Mouse (Mus musculus) CH12.LX (cell line): Measurements from ENCODE around the gene Adam30. TPM values are rescaled to one million over a fixed set of nuclear protein-coding genes. Genes with fewer than 3 reads are reported as not detected.

Experiments used
- DNase-seq: peaks from one replicate; pipeline ENCODE4 v3.0.0-alpha.2; 2013; ENCODE audit errors: extremely low read depth
- H3K27ac ChIP-seq: 2 replicates; pipeline ENCODE4 v1.5.1; 2012; ENCODE audit warnings: low read depth, mild to moderate bottlenecking, control low read depth, moderate library complexity; ENCODE audit not compliant: insufficient read depth
- H3K27me3 ChIP-seq: replicated peaks from 2 replicates; pipeline ENCODE3; 2012; ENCODE audit warnings: inconsistent platforms
- H3K36me3 ChIP-seq, 2 experiments: replicated peaks in 1 of 2; 2 replicates each; pipeline versions ENCODE3 to v1.6.1; 2012; ENCODE audit warnings: inconsistent platforms in 1 of 2, low read length in 1 of 2, mild to moderate bottlenecking in 1 of 2, mixed read lengths in 1 of 2, moderate library complexity in 1 of 2; ENCODE audit not compliant: control insufficient read depth in 1 of 2, insufficient read depth in 1 of 2
- H3K4me1 ChIP-seq, 2 experiments: 2 replicates each; pipeline ENCODE4 v1.6.1; 2012; ENCODE audit warnings: inconsistent platforms in 1 of 2, moderate library complexity in 1 of 2; ENCODE audit not compliant: insufficient read depth in 2 of 2, control insufficient read depth in 1 of 2
- H3K4me2 ChIP-seq: 2 replicates; pipeline ENCODE4 v1.6.1; 2012; ENCODE audit warnings: low read depth, mild to moderate bottlenecking, control low read depth; ENCODE audit not compliant: poor library complexity, insufficient read depth, severe bottlenecking
- H3K4me3 ChIP-seq, 3 experiments: fragments of 150-350 bp in 1 of 3; sonication (generic) in 1 of 3; replicated peaks in 1 of 3; 2 replicates each; pipeline versions ENCODE3 to v1.5.1; 2011 to 2012; ENCODE audit warnings: low read depth in 2 of 3, low read length in 2 of 3, mild to moderate bottlenecking in 2 of 3, moderate library complexity in 2 of 3, control low read depth in 1 of 3, improper control_type of control experiment in 1 of 3, inconsistent platforms in 1 of 3, mixed read lengths in 1 of 3; ENCODE audit not compliant: poor library complexity in 1 of 3
- H3K79me2 ChIP-seq: replicated peaks from 2 replicates; pipeline ENCODE4 v1.6.1; 2012; ENCODE audit warnings: mild to moderate bottlenecking, moderate library complexity; ENCODE audit not compliant: control insufficient read depth, poor library complexity, insufficient read depth, severe bottlenecking; ENCODE audit errors: extremely low read depth
- H3K9ac ChIP-seq: 2 replicates; pipeline ENCODE4 v1.6.1; 2012; ENCODE audit warnings: low read depth, mild to moderate bottlenecking, control low read depth, moderate library complexity; ENCODE audit not compliant: insufficient read depth
- H3K9me3 ChIP-seq: replicated peaks from 2 replicates; pipeline ENCODE3; 2012; ENCODE audit warnings: low read length, inconsistent platforms, mixed read lengths
- BHLHE40 ChIP-seq: IDR thresholded peaks from 2 replicates; pipeline ENCODE4 v1.6.1; 2011; ENCODE audit warnings: mild to moderate bottlenecking, low read depth, low read length, improper control_type of control experiment
- CHD2 ChIP-seq: IDR thresholded peaks from 2 replicates; pipeline ENCODE4 v1.6.1; 2011; ENCODE audit warnings: low read length, improper control_type of control experiment
- CTCF ChIP-seq, 2 experiments: IDR thresholded peaks in 1 of 2; conservative IDR thresholded peaks in 1 of 2; 2 replicates each; pipeline ENCODE4 v1.5.1; 2011 to 2012; ENCODE audit warnings: low read depth in 2 of 2, low read length in 2 of 2, improper control_type of control experiment in 1 of 2, inconsistent platforms in 1 of 2, mild to moderate bottlenecking in 1 of 2, moderate library complexity in 1 of 2
- E2F4 ChIP-seq: IDR thresholded peaks from 2 replicates; pipeline ENCODE4 v1.6.1; 2011; ENCODE audit warnings: low read depth, low read length, improper control_type of control experiment; ENCODE audit not compliant: insufficient replicate concordance
- EP300 ChIP-seq: IDR thresholded peaks from 2 replicates; pipeline ENCODE4 v1.6.1; 2011; ENCODE audit warnings: low read length, improper control_type of control experiment
- ETS1 ChIP-seq: conservative IDR thresholded peaks from 2 replicates; pipeline ENCODE4 v1.6.1; 2012; ENCODE audit warnings: low read depth, mild to moderate bottlenecking, inconsistent platforms, low read length, improper control_type of control experiment, moderate library complexity
- IRF4 ChIP-seq: IDR thresholded peaks from 2 replicates; pipeline ENCODE4 v1.6.1; 2014; ENCODE audit warnings: low read depth, mild to moderate bottlenecking, inconsistent platforms, low read length, improper control_type of control experiment
- JUN ChIP-seq: IDR thresholded peaks from 2 replicates; pipeline ENCODE4 v1.6.1; 2011; ENCODE audit warnings: low read depth, mild to moderate bottlenecking, low read length, improper control_type of control experiment, moderate library complexity; ENCODE audit not compliant: insufficient read depth
- KAT2A ChIP-seq: IDR thresholded peaks from 2 replicates; pipeline ENCODE4 v1.6.1; 2012; ENCODE audit warnings: low read length, improper control_type of control experiment, inconsistent platforms; ENCODE audit not compliant: insufficient replicate concordance
- MAFK ChIP-seq: IDR thresholded peaks from 2 replicates; pipeline ENCODE4 v1.6.1; 2011; ENCODE audit warnings: low read length, improper control_type of control experiment; ENCODE audit not compliant: insufficient replicate concordance
- MAX ChIP-seq: IDR thresholded peaks from 2 replicates; pipeline ENCODE4 v1.6.1; 2011; ENCODE audit warnings: low read length, improper control_type of control experiment
- MAZ ChIP-seq: IDR thresholded peaks from 2 replicates; pipeline ENCODE4 v1.6.1; 2012; ENCODE audit warnings: low read depth, mild to moderate bottlenecking, inconsistent platforms, low read length, improper control_type of control experiment, moderate library complexity
- MEF2A ChIP-seq: IDR thresholded peaks from 2 replicates; pipeline ENCODE4 v1.6.1; 2014; ENCODE audit warnings: low read depth, mild to moderate bottlenecking, inconsistent platforms, low read length, improper control_type of control experiment, borderline replicate concordance
- MXI1 ChIP-seq: IDR thresholded peaks from 2 replicates; pipeline ENCODE4 v1.6.1; 2011; ENCODE audit warnings: mild to moderate bottlenecking, low read depth, low read length, improper control_type of control experiment
- MYC ChIP-seq: IDR thresholded peaks from 2 replicates; pipeline ENCODE4 v1.6.1; 2011; ENCODE audit warnings: low read depth, mild to moderate bottlenecking, improper control_type of control experiment, low read length
- NELFE ChIP-seq: IDR thresholded peaks from 2 replicates; pipeline ENCODE4 v1.6.1; 2011; ENCODE audit warnings: low read depth, low read length, improper control_type of control experiment
- NRF1 ChIP-seq: IDR thresholded peaks from 2 replicates; pipeline ENCODE4 v1.6.1; 2014; ENCODE audit warnings: low read depth, mild to moderate bottlenecking, inconsistent platforms, low read length, improper control_type of control experiment, moderate library complexity
- POLR2A ChIP-seq: IDR thresholded peaks from 2 replicates; pipeline ENCODE4 v1.6.1; 2011; ENCODE audit warnings: low read depth, mild to moderate bottlenecking, improper control_type of control experiment, low read length
- POLR2AphosphoS2 ChIP-seq: IDR thresholded peaks from 2 replicates; pipeline ENCODE4 v1.6.1; 2011; ENCODE audit warnings: low read depth, low read length, improper control_type of control experiment
- RAD21 ChIP-seq: IDR thresholded peaks from 2 replicates; pipeline ENCODE4 v1.6.1; 2011; ENCODE audit warnings: low read depth, mild to moderate bottlenecking, low read length, improper control_type of control experiment, moderate library complexity
- RCOR1 ChIP-seq: conservative IDR thresholded peaks from 2 replicates; pipeline ENCODE4 v1.6.1; 2012; ENCODE audit warnings: low read depth, mild to moderate bottlenecking, inconsistent platforms, low read length, improper control_type of control experiment
- SIN3A ChIP-seq: IDR thresholded peaks from 2 replicates; pipeline ENCODE4 v1.6.1; 2012; ENCODE audit warnings: low read length, improper control_type of control experiment, inconsistent platforms
- SMC3 ChIP-seq: IDR thresholded peaks from 2 replicates; pipeline ENCODE4 v1.6.1; 2011; ENCODE audit warnings: low read depth, low read length, improper control_type of control experiment
- USF1 ChIP-seq: IDR thresholded peaks from 2 replicates; pipeline ENCODE4 v1.6.1; 2014; ENCODE audit warnings: low read depth, mild to moderate bottlenecking, inconsistent platforms, low read length, improper control_type of control experiment
- USF2 ChIP-seq: conservative IDR thresholded peaks from 2 replicates; pipeline ENCODE4 v1.6.1; 2011; ENCODE audit warnings: low read depth, low read length, improper control_type of control experiment
- ZC3H11A ChIP-seq: IDR thresholded peaks from 2 replicates; pipeline ENCODE4 v1.6.1; 2012; ENCODE audit warnings: low read depth, mild to moderate bottlenecking, inconsistent platforms, low read length, improper control_type of control experiment
- ZMIZ1 ChIP-seq: IDR thresholded peaks from 2 replicates; pipeline ENCODE4 v1.6.1; 2012; ENCODE audit warnings: low read depth, mild to moderate bottlenecking, inconsistent platforms, low read length, improper control_type of control experiment
- dilution Hi-C: fragments of 300-500 bp; cut with MboI; formaldehyde crosslinking; loops from 2 replicates; pipeline ENCODE4 v1.14.3; 2020; ENCODE audit warnings: low sequenced_read_pairs; ENCODE audit not compliant: extremely low pct_unique_long_range_greater_than_20kb, extremely low pct_ligation_motif_present
- in situ Hi-C: fragments of 300-500 bp; cut with MboI; formaldehyde crosslinking; loops from 3 replicates; pipeline ENCODE4 v1.14.3; 2019; ENCODE audit warnings: low sequenced_read_pairs, low pct_ligation_motif_present, low pct_unique_long_range_greater_than_20kb, mixed read lengths
- polyA plus RNA-seq: library from polyadenylated mRNA; unstranded; fragments of >175 nt; gene quantifications from 2 replicates; pipeline ENCODE4 v1.2.1, GENCODE M21; 2012; ENCODE audit warnings: low read depth; ENCODE audit not compliant: insufficient read length
- total RNA-seq, 2 experiments: library from RNA; depleted of rRNA; stranded (reverse); fragments of 300-350 nt in 1 of 2; fragments of >200 nt in 1 of 2; gene quantifications; 2 replicates each; pipeline ENCODE4 v1.2.3; 2012 to 2014

Adam30 gene
- total and polyA plus RNA-seq, 3 experiments: not detected

GRCm38 (mm10) chr3:98132636-98133035 is 27.8 kb upstream of the Adam30 start:
- Histone ChIP-seq H3K79me2 (no peaks in the 10 kb centered on the region), H3K9me3 (no peaks in the 10 kb centered on the region), H3K4me1 (no peaks in the 10 kb centered on the region), H3K27me3 (no peaks in the 10 kb centered on the region), H3K4me2 (no peak overlapping the region), H3K4me3 (no peak overlapping the region), H3K27ac (no peak overlapping the region), H3K9ac (no peak overlapping the region), H3K36me3 (peaks cover 35 to 88% of the 10 kb centered on the region in 2 experiments)
- dilution Hi-C loops: no loop called here
- in situ Hi-C loops: no loop called here
- DNase-seq: no peak
- TF ChIP-seq MAX (no peak), ZMIZ1 (no peak), JUN (no peak), SIN3A (no peak), E2F4 (no peak), CTCF (conservative IDR thresholded peaks at IDR 0.05 in 1 of 2, IDR thresholded peaks at IDR 0.05 in 1 of 2; ENCODE audit: low read depth in 2 of 2, low read length in 2 of 2) (no peak), NELFE (no peak), ZC3H11A (no peak), ETS1 (no peak), MEF2A (no peak), USF1 (no peak), MAFK (no peak), CHD2 (no peak), MYC (no peak), EP300 (no peak), KAT2A (no peak), USF2 (no peak)

GRCm38 (mm10) chr3:98141456-98141855 is 19.0 kb upstream of the Adam30 start:
- in situ Hi-C loops (no loop called here), dilution Hi-C loops (no loop called here)
- Histone ChIP-seq H3K4me3 (no peak overlapping the region), H3K4me1 (no peaks in the 10 kb centered on the region), H3K79me2 (no peaks in the 10 kb centered on the region), H3K9ac (no peak overlapping the region), H3K36me3 (peaks cover 44 to 95% of the 10 kb centered on the region in 2 experiments), H3K4me2 (no peak overlapping the region), H3K27ac (no peak overlapping the region), H3K27me3 (no peaks in the 10 kb centered on the region), H3K9me3 (peaks cover 2% of the 10 kb centered on the region)
- DNase-seq: no peak
- TF ChIP-seq POLR2AphosphoS2 (no peak), SMC3 (no peak), POLR2A (no peak), JUN (no peak), ETS1 (no peak), MAFK (no peak), MEF2A (no peak), IRF4 (no peak), USF2 (no peak), MXI1 (no peak), ZC3H11A (no peak), BHLHE40 (no peak), RAD21 (no peak), MAZ (no peak), RCOR1 (no peak), KAT2A (no peak), SIN3A (no peak), NRF1 (no peak)
